Mouse (Mus musculus): ENCODE results near the gene Tsfm. TPM values are rescaled to one million over a fixed set of nuclear protein-coding genes. Genes with fewer than 3 reads are reported as not detected.
"Not testable (repeated sequence)": the region's sequence is repeated elsewhere in the genome, so short reads cannot be mapped to it uniquely, and the experiment has no call there.

The Tsfm gene
- 80.8 and 81.1 TPM in 2 replicates for polyA plus RNA-seq (2015; fragmentation: Nextera tagmentation; extraction: Ambion mirVana)

DNA sequence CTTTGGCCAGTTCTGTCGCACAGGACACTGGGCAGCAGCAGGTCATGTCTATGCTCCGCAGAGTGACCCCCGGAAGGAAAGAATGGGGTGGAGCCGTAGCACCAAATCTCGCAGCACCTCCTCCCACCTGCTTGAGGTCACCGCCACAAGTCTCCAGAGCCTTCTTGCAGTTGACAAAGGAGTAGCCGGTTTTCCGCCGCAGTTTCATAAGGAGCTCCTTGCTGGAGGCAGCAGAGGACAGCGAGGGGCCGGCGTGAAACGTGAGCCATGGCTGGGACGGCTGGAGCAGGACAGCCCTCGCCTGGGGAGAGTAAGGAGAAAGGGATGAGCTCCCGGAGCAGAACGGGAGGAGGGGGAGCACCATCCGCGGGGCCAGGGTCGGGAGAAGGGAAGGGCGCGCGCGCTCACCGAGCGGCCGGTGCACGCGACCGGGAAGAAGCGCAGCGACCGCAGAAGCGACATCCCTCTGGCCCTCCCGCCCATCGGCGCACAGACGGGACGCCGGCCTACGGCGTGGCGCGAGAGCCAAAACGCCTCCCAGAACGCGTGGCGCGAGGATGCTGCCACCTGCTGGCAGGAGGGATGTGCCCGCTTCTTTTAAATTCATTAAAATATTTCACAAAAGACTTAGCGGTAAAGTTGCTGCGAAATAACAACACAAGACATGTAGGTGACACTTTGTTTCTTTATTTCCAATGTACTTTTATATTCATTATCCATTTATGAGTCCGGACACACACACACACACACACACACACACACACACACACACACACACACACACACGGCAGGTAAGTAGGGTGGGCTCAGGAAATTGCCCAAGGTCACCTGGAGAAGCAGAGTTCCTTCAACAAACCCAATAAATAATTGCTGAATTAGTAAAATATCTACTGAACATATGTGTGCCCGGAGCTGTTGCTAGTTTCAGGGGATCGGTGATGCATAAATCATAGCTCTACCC lies at the start of gene Tsfm:
Tsfm (minus strand) TSS at position 505 of the 961 bp plus-strand sequence.
- peaks cover 8% of the 10 kb centered on the region for H3K4me1 ChIP-seq
- peak within 1 kb of the TSS; percentile 94 for H3K9ac ChIP-seq
- peak within 1 kb of the TSS; percentile 75 for H3K27ac ChIP-seq
- ATAC-seq (ENCODE audit: low FRiP score, low read depth): peak; percentile 80
- H3K9me3 ChIP-seq: no peaks in the 10 kb centered on the region
- H3K4me3 ChIP-seq: peak within 1 kb of the TSS; percentile 92
- peaks cover 39% of the 10 kb centered on the region for H3K36me3 ChIP-seq
- WGBS: 5% methylated on average over 55 of the region's 56 CpGs
- H3K4me2 ChIP-seq (replicated peaks): peak within 1 kb of the TSS; percentile 87
- H3K27me3 ChIP-seq: no peaks in the 10 kb centered on the region

DNA sequence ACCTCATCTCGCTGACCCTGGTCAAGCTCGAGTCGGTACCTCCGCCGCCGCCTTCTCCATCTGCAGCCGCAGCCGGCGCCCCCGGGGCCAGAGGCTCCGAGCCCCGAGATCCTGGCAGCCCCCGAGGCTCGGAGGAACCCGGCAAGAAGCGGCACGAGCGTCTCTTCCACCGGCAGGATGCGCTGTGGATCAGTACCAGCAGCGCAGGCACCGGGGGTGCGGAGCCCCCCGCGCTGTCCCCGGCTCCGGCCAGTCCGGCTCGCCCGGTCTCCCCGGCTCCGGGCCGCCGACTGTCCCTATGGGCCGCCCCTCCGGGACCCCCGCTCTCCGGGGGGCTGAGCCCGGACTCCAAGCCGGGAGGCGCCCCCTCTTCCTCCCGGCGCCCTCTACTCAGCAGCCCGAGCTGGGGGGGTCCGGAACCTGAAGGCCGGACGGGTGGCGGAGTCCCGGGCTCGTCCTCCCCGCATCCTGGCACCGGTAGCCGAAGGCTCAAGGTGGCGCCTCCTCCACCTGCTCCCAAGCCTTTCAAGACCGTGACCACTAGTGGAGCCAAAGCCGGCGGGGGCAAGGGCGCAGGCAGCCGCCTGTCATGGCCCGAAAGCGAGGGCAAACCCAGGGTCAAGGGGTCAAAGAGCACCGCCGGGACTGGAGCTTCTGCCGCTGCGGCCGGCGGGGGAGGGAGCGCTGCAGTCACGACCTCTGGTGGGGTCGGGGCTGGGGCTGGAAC lies 49.2 kb upstream of the Tsfm start:
- no peak overlapping the region for H3K27ac ChIP-seq
- H3K4me2 ChIP-seq (replicated peaks): peak overlapping the region; percentile 98
- WGBS: 1% methylated on average over 67 of the region's 70 CpGs
- H3K27me3 ChIP-seq: peaks cover 100% of the 10 kb centered on the region
- peak; percentile 7; the same call in 1 of the 2 replicates for ATAC-seq (ENCODE audit: low FRiP score, low read depth)
- no peaks in the 10 kb centered on the region for H3K9me3 ChIP-seq
- H3K36me3 ChIP-seq: no peaks in the 10 kb centered on the region
- peak overlapping the region; percentile 70 for H3K9ac ChIP-seq
- peaks cover 41% of the 10 kb centered on the region for H3K4me1 ChIP-seq
- H3K4me3 ChIP-seq: peak overlapping the region; percentile 56

DNA sequence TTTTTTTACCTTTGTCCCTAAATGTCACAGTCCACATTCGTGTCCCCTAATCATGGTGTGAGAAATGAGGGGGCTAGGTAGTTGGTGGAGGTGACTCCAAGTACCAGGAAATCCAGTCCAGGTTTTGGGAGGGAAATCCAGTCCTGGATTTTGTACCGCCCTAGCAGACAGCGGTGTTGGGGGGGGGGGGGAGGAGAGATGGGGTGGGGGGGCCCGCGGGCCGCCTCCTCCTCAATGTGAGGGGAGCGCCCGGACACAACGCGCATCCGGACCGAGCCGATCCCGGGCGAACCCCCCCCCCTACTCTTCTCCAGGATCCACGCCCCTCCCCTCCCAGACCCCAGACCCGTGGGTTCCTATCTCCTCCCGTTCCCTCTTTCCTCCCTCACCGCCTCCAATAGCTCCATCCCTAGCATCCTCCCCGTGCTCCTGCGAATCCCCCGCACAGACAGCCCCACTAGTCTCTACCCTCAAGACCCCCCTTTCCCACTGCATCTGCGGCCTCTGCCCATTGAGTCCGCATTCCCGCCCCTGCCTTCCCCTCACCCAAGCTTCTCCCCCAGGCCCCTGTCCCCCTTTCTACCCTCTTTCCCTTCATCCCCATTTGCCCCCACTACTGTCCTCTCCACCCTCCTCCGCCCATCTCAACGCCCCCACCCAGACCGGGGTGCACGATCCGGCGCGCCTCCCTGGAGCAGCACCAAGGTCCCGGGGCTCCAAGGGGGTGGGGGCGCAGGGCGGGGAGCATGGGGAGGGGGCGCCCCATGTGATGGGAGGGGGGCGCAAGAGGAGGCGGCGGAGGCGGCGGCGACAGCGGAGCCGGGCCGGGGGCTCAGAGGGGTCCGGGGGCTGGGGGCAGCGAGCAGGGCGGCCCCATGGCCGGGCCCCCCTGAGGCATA lies 48.3 kb upstream of the Tsfm start:
- peaks cover 93% of the 10 kb centered on the region for H3K27me3 ChIP-seq
- peak overlapping the region; percentile 56 for H3K4me3 ChIP-seq
- no peaks in the 10 kb centered on the region for H3K9me3 ChIP-seq
- H3K4me1 ChIP-seq: peaks cover 41% of the 10 kb centered on the region
- H3K4me2 ChIP-seq (replicated peaks): peak overlapping the region; percentile 98
- peak; percentile 20; the same call in 1 of the 2 replicates for ATAC-seq (ENCODE audit: low FRiP score, low read depth)
- 2% methylated on average over 29 of the region's 49 CpGs for WGBS
- H3K27ac ChIP-seq: no peak overlapping the region
- peak overlapping the region; percentile 70 for H3K9ac ChIP-seq
- H3K36me3 ChIP-seq: no peaks in the 10 kb centered on the region

DNA sequence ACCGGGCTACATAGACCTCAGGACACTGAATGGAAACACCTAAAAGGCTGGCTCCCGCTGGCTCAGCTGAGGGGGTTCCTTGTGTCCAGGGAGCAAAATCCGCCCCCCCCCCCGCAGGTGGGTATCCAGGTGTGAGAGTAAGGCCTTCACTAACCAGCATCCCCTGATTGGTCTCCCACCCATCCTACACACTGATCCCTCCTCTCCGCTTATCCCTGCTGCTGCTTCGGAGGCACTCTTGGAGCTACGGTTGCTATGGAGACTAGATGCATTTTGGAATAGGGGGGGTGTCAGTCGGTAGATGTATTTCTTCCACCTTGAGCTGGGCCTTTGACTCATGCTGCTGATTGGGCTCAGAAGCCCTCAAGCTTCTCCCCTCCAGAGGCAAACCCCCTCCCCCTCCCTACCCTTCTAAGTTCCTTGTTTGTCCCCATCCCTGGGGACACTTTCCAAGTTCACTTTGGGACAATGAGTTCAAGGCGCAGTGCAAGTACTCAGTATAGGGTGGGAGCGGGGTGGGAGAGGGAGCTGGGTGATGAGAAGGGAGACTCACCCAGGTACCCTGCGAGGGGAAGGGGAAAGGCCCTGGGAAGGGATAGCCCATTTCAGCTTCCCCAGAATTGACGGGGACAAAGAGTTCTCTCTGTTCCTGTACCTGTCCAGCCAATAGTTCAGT lies 47.5 kb upstream of the Tsfm start:
- Histone ChIP-seq H3K4me1 (peaks cover 41% of the 10 kb centered on the region), H3K27ac (no peak overlapping the region), H3K27me3 (peaks cover 85% of the 10 kb centered on the region), H3K4me3 (peak overlapping the region; percentile 56), H3K9ac (no peak overlapping the region; the same call in 1 of the 2 replicates), H3K36me3 (no peaks in the 10 kb centered on the region), H3K4me2 (replicated peaks) (peak overlapping the region; percentile 98), H3K9me3 (no peaks in the 10 kb centered on the region)
- 2% methylated on average over 12 of the region's 12 CpGs for WGBS
- ATAC-seq (ENCODE audit: low FRiP score, low read depth): no peak

DNA sequence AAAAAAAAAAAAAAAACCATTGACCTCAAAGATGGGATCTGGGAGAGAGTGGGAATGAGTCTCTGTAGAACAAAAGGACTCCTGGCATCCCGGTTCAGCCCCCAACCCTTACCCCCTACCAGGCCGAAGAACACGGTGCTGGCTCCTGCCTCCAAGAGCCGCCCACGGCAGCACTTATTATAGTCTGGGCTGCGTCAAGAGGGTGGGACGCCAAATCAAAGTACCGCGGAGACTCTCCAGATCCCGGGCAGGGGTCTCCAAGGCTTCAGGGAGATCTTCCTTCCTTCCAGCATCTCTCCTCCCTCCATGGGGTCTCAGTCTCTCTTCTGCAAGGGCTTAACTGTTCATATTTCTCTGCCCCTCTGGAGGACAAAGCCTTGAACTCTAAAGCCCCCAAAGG lies 46.9 kb upstream of the Tsfm start:
- Histone ChIP-seq H3K4me1 (peaks cover 41% of the 10 kb centered on the region), H3K27me3 (peaks cover 79% of the 10 kb centered on the region), H3K4me2 (replicated peaks) (no peak overlapping the region), H3K9ac (no peak overlapping the region), H3K9me3 (no peaks in the 10 kb centered on the region), H3K27ac (no peak overlapping the region), H3K4me3 (no peak overlapping the region), H3K36me3 (no peaks in the 10 kb centered on the region)
- ATAC-seq (ENCODE audit: low FRiP score, low read depth): no peak
- 1% methylated on average over 10 of the region's 10 CpGs for WGBS

DNA sequence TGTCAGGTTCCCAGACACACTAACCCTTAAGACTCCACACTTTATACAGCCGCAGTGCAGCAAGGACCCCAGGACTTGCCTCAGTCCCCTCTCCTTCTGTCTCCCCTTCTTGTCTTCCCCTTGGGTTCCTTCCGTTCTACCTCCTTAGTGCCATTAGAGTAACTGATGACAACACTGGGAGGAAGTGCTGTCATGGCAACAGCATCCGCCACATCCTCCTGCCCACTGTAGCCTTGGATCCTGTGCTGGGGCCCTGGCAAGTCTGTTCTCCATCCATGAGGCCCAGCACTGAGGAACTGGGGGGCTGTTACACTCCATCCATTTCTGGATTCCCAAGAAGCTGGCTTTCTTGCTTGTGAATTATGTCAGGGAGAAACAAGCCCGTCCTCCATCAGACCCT lies 45.4 kb upstream of the Tsfm start:
- Histone ChIP-seq H3K36me3 (no peaks in the 10 kb centered on the region), H3K4me1 (peaks cover 34% of the 10 kb centered on the region), H3K9ac (no peak overlapping the region), H3K9me3 (no peaks in the 10 kb centered on the region), H3K4me3 (no peak overlapping the region), H3K4me2 (replicated peaks) (no peak overlapping the region), H3K27me3 (peaks cover 65% of the 10 kb centered on the region), H3K27ac (no peak overlapping the region)
- no peak for ATAC-seq (ENCODE audit: low FRiP score, low read depth)
- WGBS: 35% methylated on average over 4 of the region's 4 CpGs

DNA sequence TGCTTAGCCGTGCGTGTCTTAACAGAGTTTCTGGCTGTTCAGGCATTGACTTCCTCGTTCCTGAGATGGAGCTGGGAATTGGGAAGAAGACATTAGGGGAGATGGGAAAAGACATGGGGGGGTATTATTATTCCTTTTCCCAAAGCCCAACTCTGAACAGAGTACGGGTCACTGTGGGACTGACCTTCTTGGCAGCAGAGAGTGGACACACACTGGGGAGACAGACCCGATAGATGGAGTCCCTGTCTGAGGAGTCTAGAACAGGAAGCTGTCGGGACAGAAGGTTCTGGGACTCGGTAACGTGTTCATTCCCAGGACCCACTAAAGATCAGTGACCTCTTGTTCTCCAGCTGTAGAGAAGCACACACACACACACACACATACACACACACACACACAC lies 45.0 kb upstream of the Tsfm start:
- no peak for ATAC-seq (ENCODE audit: low FRiP score, low read depth)
- Histone ChIP-seq H3K4me1 (peaks cover 34% of the 10 kb centered on the region), H3K4me3 (no peak overlapping the region), H3K27ac (no peak overlapping the region), H3K9ac (no peak overlapping the region), H3K4me2 (replicated peaks) (no peak overlapping the region), H3K27me3 (peaks cover 60% of the 10 kb centered on the region), H3K9me3 (no peaks in the 10 kb centered on the region), H3K36me3 (no peaks in the 10 kb centered on the region)
- WGBS: 68% methylated on average over 8 of the region's 8 CpGs

DNA sequence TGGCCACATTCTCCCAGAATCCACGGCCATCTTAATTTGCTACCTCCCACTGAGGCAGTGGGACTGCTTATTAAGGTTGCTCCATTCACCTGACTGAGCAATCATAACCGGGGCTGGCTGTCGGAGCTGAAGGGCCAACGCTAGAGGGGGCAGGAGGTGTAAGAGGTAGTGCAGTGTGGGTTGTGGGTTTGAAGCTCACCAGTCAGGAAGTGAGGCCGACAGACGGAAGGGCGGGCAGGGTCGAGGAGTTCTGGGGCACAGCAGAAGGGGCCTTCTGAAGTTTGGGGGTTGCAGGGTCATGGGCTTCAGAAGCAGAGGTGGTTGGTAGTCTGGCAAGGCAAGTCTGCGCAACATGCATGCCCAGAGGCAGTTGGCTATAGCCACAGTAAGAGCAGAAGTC lies 44.4 kb upstream of the Tsfm start, which contains the start of gene Agap2:
Agap2 (plus strand) TSS at position 205 of the 400 bp plus-strand sequence.
- Histone ChIP-seq H3K9me3 (no peaks in the 10 kb centered on the region), H3K4me3 (no peak within 1 kb of the TSS), H3K27ac (no peak within 1 kb of the TSS), H3K9ac (no peak within 1 kb of the TSS), H3K27me3 (peaks cover 55% of the 10 kb centered on the region), H3K4me1 (peaks cover 29% of the 10 kb centered on the region), H3K36me3 (no peaks in the 10 kb centered on the region), H3K4me2 (replicated peaks) (no peak within 1 kb of the TSS)
- ATAC-seq (ENCODE audit: low FRiP score, low read depth): no peak
- WGBS: 54% methylated on average over 9 of the region's 9 CpGs

DNA sequence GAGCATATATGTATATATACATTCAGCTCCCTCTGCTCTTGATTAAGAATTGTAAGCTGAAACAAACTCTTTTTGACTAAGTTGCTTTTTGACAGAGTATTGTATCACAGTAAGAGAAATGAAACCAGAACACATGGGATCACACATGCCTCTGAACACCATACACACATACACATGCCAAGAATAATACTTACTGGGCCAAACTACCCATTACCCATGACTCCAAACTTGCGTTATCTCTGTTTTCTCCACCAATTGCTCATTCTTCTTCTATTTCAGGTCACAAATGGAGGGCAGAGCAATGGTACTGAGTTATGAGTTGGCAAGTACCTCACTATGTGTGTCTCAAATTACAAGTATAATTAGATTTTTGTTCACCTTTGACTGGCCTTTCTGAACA lies 43.3 kb upstream of the Tsfm start:
- Histone ChIP-seq H3K4me1 (peaks cover 22% of the 10 kb centered on the region), H3K4me2 (replicated peaks) (no peak overlapping the region), H3K9ac (no peak overlapping the region), H3K27ac (no peak overlapping the region), H3K4me3 (no peak overlapping the region), H3K27me3 (peaks cover 44% of the 10 kb centered on the region), H3K36me3 (no peaks in the 10 kb centered on the region), H3K9me3 (no peaks in the 10 kb centered on the region)
- ATAC-seq (ENCODE audit: low FRiP score, low read depth): no peak
- 82% methylated on average over 1 of the region's 1 CpGs for WGBS

DNA sequence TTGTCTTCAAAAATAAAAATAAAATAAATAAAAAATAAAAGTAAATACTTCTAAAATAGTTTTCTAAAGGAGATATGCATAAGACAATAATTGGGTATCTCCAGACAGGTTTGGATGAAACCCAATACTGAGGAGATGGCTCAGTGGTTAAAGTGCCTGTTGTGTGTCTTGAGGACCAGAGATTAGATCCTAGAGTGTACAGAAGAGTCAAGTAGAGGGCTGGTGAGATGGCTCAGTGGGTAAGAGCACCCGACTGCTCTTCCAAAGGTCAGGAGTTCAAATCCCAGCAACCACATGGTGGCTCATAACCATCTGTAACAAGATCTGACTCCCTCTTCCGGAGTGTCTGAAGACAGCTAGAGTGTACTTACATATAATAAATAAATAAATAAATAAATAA lies 42.3 kb upstream of the Tsfm start:
- H3K4me3 ChIP-seq; H3K9me3 ChIP-seq; H3K27ac ChIP-seq; H3K9ac ChIP-seq; ATAC-seq (ENCODE audit: low FRiP score, low read depth); H3K36me3 ChIP-seq; H3K4me2 ChIP-seq (replicated peaks): not testable (repeated sequence)
- H3K27me3 ChIP-seq: peaks cover 34% of the 10 kb centered on the region
- H3K4me1 ChIP-seq: peaks cover 25% of the 10 kb centered on the region
- 81% methylated on average over 2 of the region's 2 CpGs for WGBS

DNA sequence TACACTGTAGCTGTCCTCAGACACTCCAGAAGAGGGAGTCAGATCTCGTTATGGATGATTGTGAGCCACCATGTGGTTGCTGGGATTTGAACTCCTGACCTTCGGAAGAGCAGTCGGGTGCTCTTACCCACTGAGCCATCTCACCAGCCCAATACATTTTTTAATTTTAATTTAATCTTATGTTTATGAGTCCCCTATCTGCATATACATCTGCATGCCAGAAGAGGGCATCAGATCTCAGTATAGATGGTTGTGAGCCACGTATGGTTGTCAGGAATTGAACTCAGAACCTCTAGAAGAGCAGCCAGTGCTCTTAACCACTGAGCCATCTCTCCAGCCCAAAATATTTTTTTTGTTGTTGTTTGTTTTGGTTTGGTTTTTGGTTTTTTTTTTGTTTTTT lies 41.6 kb upstream of the Tsfm start:
- H3K27me3 ChIP-seq: peaks cover 27% of the 10 kb centered on the region
- WGBS: 88% methylated on average over 4 of the region's 4 CpGs

More for the DNA sequence above, 41.6 kb upstream of the Tsfm start:
- ATAC-seq (ENCODE audit: low FRiP score, low read depth); H3K4me2 ChIP-seq (replicated peaks); H3K4me3 ChIP-seq; H3K27ac ChIP-seq; H3K9ac ChIP-seq; H3K9me3 ChIP-seq: not testable (repeated sequence)
- peaks cover 15% of the 10 kb centered on the region for H3K36me3 ChIP-seq
- H3K4me1 ChIP-seq: peaks cover 22% of the 10 kb centered on the region

Data from limb, embryonic 13.5 days (tissue).